Mouse (Mus musculus) CH12.LX (cell line): ENCODE measurements around the gene Cdh15. TPM values are rescaled to one million over a fixed set of nuclear protein-coding genes. Genes with fewer than 3 reads are reported as not detected.

Source experiments
- DNase-seq: peaks from one replicate; pipeline ENCODE4 v3.0.0-alpha.2; 2013; ENCODE audit errors: extremely low read depth
- H3K27ac ChIP-seq: 2 replicates; pipeline ENCODE4 v1.5.1; 2012; ENCODE audit warnings: low read depth, mild to moderate bottlenecking, control low read depth, moderate library complexity; ENCODE audit not compliant: insufficient read depth
- H3K27me3 ChIP-seq: replicated peaks from 2 replicates; pipeline ENCODE3; 2012; ENCODE audit warnings: inconsistent platforms
- H3K36me3 ChIP-seq, 2 experiments: replicated peaks in 1 of 2; 2 replicates each; pipeline versions ENCODE3 to v1.6.1; 2012; ENCODE audit warnings: inconsistent platforms in 1 of 2, low read length in 1 of 2, mild to moderate bottlenecking in 1 of 2, mixed read lengths in 1 of 2, moderate library complexity in 1 of 2; ENCODE audit not compliant: control insufficient read depth in 1 of 2, insufficient read depth in 1 of 2
- H3K4me1 ChIP-seq, 2 experiments: 2 replicates each; pipeline ENCODE4 v1.6.1; 2012; ENCODE audit warnings: inconsistent platforms in 1 of 2, moderate library complexity in 1 of 2; ENCODE audit not compliant: insufficient read depth in 2 of 2, control insufficient read depth in 1 of 2
- H3K4me2 ChIP-seq: 2 replicates; pipeline ENCODE4 v1.6.1; 2012; ENCODE audit warnings: low read depth, mild to moderate bottlenecking, control low read depth; ENCODE audit not compliant: poor library complexity, insufficient read depth, severe bottlenecking
- H3K4me3 ChIP-seq, 3 experiments: fragments of 150-350 bp in 1 of 3; sonication (generic) in 1 of 3; replicated peaks in 1 of 3; 2 replicates each; pipeline versions ENCODE3 to v1.5.1; 2011 to 2012; ENCODE audit warnings: low read depth in 2 of 3, low read length in 2 of 3, mild to moderate bottlenecking in 2 of 3, moderate library complexity in 2 of 3, control low read depth in 1 of 3, improper control_type of control experiment in 1 of 3, inconsistent platforms in 1 of 3, mixed read lengths in 1 of 3; ENCODE audit not compliant: poor library complexity in 1 of 3
- H3K79me2 ChIP-seq: replicated peaks from 2 replicates; pipeline ENCODE4 v1.6.1; 2012; ENCODE audit warnings: mild to moderate bottlenecking, moderate library complexity; ENCODE audit not compliant: control insufficient read depth, poor library complexity, insufficient read depth, severe bottlenecking; ENCODE audit errors: extremely low read depth
- H3K9ac ChIP-seq: 2 replicates; pipeline ENCODE4 v1.6.1; 2012; ENCODE audit warnings: low read depth, mild to moderate bottlenecking, control low read depth, moderate library complexity; ENCODE audit not compliant: insufficient read depth
- H3K9me3 ChIP-seq: replicated peaks from 2 replicates; pipeline ENCODE3; 2012; ENCODE audit warnings: low read length, inconsistent platforms, mixed read lengths
- BHLHE40 ChIP-seq: IDR thresholded peaks from 2 replicates; pipeline ENCODE4 v1.6.1; 2011; ENCODE audit warnings: mild to moderate bottlenecking, low read depth, low read length, improper control_type of control experiment
- CHD1 ChIP-seq: IDR thresholded peaks from 2 replicates; pipeline ENCODE4 v1.6.1; 2012; ENCODE audit warnings: low read depth, low read length, improper control_type of control experiment, inconsistent platforms
- CHD2 ChIP-seq: IDR thresholded peaks from 2 replicates; pipeline ENCODE4 v1.6.1; 2011; ENCODE audit warnings: low read length, improper control_type of control experiment
- CTCF ChIP-seq, 2 experiments: IDR thresholded peaks in 1 of 2; conservative IDR thresholded peaks in 1 of 2; 2 replicates each; pipeline ENCODE4 v1.5.1; 2011 to 2012; ENCODE audit warnings: low read depth in 2 of 2, low read length in 2 of 2, improper control_type of control experiment in 1 of 2, inconsistent platforms in 1 of 2, mild to moderate bottlenecking in 1 of 2, moderate library complexity in 1 of 2
- EP300 ChIP-seq: IDR thresholded peaks from 2 replicates; pipeline ENCODE4 v1.6.1; 2011; ENCODE audit warnings: low read length, improper control_type of control experiment
- ETS1 ChIP-seq: conservative IDR thresholded peaks from 2 replicates; pipeline ENCODE4 v1.6.1; 2012; ENCODE audit warnings: low read depth, mild to moderate bottlenecking, inconsistent platforms, low read length, improper control_type of control experiment, moderate library complexity
- JUN ChIP-seq: IDR thresholded peaks from 2 replicates; pipeline ENCODE4 v1.6.1; 2011; ENCODE audit warnings: low read depth, mild to moderate bottlenecking, low read length, improper control_type of control experiment, moderate library complexity; ENCODE audit not compliant: insufficient read depth
- MEF2A ChIP-seq: IDR thresholded peaks from 2 replicates; pipeline ENCODE4 v1.6.1; 2014; ENCODE audit warnings: low read depth, mild to moderate bottlenecking, inconsistent platforms, low read length, improper control_type of control experiment, borderline replicate concordance
- MXI1 ChIP-seq: IDR thresholded peaks from 2 replicates; pipeline ENCODE4 v1.6.1; 2011; ENCODE audit warnings: mild to moderate bottlenecking, low read depth, low read length, improper control_type of control experiment
- NELFE ChIP-seq: IDR thresholded peaks from 2 replicates; pipeline ENCODE4 v1.6.1; 2011; ENCODE audit warnings: low read depth, low read length, improper control_type of control experiment
- PAX5 ChIP-seq: IDR thresholded peaks from 2 replicates; pipeline ENCODE4 v1.6.1; 2012; ENCODE audit warnings: low read length, inconsistent platforms, mixed read lengths
- POLR2A ChIP-seq: IDR thresholded peaks from 2 replicates; pipeline ENCODE4 v1.6.1; 2011; ENCODE audit warnings: low read depth, mild to moderate bottlenecking, improper control_type of control experiment, low read length
- RAD21 ChIP-seq: IDR thresholded peaks from 2 replicates; pipeline ENCODE4 v1.6.1; 2011; ENCODE audit warnings: low read depth, mild to moderate bottlenecking, low read length, improper control_type of control experiment, moderate library complexity
- RCOR1 ChIP-seq: conservative IDR thresholded peaks from 2 replicates; pipeline ENCODE4 v1.6.1; 2012; ENCODE audit warnings: low read depth, mild to moderate bottlenecking, inconsistent platforms, low read length, improper control_type of control experiment
- SIN3A ChIP-seq: IDR thresholded peaks from 2 replicates; pipeline ENCODE4 v1.6.1; 2012; ENCODE audit warnings: low read length, improper control_type of control experiment, inconsistent platforms
- TBP ChIP-seq: conservative IDR thresholded peaks from 2 replicates; pipeline ENCODE4 v1.6.1; 2011; ENCODE audit warnings: low read depth, low read length, improper control_type of control experiment
- USF2 ChIP-seq: conservative IDR thresholded peaks from 2 replicates; pipeline ENCODE4 v1.6.1; 2011; ENCODE audit warnings: low read depth, low read length, improper control_type of control experiment
- ZMIZ1 ChIP-seq: IDR thresholded peaks from 2 replicates; pipeline ENCODE4 v1.6.1; 2012; ENCODE audit warnings: low read depth, mild to moderate bottlenecking, inconsistent platforms, low read length, improper control_type of control experiment
- dilution Hi-C: fragments of 300-500 bp; cut with MboI; formaldehyde crosslinking; loops from 2 replicates; pipeline ENCODE4 v1.14.3; 2020; ENCODE audit warnings: low sequenced_read_pairs; ENCODE audit not compliant: extremely low pct_unique_long_range_greater_than_20kb, extremely low pct_ligation_motif_present
- in situ Hi-C: fragments of 300-500 bp; cut with MboI; formaldehyde crosslinking; loops from 3 replicates; pipeline ENCODE4 v1.14.3; 2019; ENCODE audit warnings: low sequenced_read_pairs, low pct_ligation_motif_present, low pct_unique_long_range_greater_than_20kb, mixed read lengths
- polyA plus RNA-seq: library from polyadenylated mRNA; unstranded; fragments of >175 nt; gene quantifications from 2 replicates; pipeline ENCODE4 v1.2.1, GENCODE M21; 2012; ENCODE audit warnings: low read depth; ENCODE audit not compliant: insufficient read length
- total RNA-seq, 2 experiments: library from RNA; depleted of rRNA; stranded (reverse); fragments of 300-350 nt in 1 of 2; fragments of >200 nt in 1 of 2; gene quantifications; 2 replicates each; pipeline ENCODE4 v1.2.3; 2012 to 2014

Cdh15 gene
- total and polyA plus RNA-seq, 3 experiments, result not detected

DNA sequence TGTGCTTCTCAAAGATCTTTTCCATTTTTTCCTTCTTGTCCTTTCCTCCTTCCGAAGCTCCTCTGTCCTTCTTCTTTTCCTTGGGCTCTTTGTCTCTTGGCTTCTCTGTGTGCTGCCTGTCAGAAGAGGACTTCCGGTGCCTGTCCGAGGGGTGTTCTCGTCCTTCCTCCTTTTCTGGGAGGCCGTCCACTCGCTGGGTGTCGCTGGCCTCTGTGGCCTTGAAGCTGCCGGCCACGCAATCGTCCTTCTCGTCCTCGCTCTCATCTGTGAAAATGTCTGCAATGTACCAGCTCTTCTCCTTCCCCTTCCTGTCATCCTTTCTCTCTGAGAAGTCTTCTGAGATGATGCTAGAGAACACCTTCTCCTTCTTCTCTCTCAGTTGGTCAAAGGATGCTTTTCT is 45.7 kb downstream of the Cdh15 start:
- no peak overlapping the region for H3K9ac ChIP-seq
- peaks cover 0 to 18% of the 10 kb centered on the region in 2 experiments; a peak in 2 of 4 replicates for H3K4me1 ChIP-seq
- H3K9me3 ChIP-seq, result no peaks in the 10 kb centered on the region
- no peak overlapping the region for H3K27ac ChIP-seq
- 0 out of 2 replicates have a peak, but pooled peaks cover 2% of the 10 kb centered on the region for H3K79me2 ChIP-seq
- no peak for DNase-seq
- no peaks in the 10 kb centered on the region for H3K27me3 ChIP-seq
- H3K36me3 ChIP-seq, result peaks cover 97 to 98% of the 10 kb centered on the region in 2 experiments
- H3K4me2 ChIP-seq, result no peak overlapping the region
- in situ Hi-C loops, result no loop called here
- no peak overlapping the region for H3K4me3 ChIP-seq
- dilution Hi-C loops, result no loop called here
- TF ChIP-seq MEF2A (no peak), POLR2A (no peak), NELFE (no peak), ETS1 (no peak), TBP (no peak), SIN3A (no peak), JUN (no peak), RCOR1 (no peak), EP300 (no peak), PAX5 (no peak), CTCF (conservative IDR thresholded peaks at IDR 0.05 in 1 of 2, IDR thresholded peaks at IDR 0.05 in 1 of 2; ENCODE audit: low read depth in 2 of 2, low read length in 2 of 2) (no peak), CHD1 (no peak), USF2 (no peak), MXI1 (no peak), BHLHE40 (no peak)

DNA sequence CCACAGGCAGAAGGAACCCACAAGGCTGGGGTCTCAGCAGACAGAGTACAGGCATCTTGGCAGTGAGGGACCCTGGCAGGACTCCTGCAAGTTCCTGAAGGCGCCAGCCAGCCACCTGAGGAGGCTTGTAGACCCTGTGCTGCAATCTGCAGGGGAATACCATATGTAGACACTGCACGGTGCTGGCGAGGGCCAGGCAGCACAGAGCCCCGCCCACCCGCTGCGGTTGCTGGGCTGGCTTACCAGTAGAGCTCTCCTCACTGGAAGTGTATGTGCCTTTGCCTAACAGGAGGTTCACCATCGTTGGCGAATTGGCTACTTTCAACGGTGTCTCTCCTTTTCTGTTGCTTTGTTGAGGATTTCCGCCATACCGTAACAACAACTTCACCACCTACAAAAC is 48.6 kb downstream of the Cdh15 start:
- H3K9ac ChIP-seq, result no peak overlapping the region
- TF ChIP-seq JUN (no peak), BHLHE40 (no peak), CHD2 (no peak), ZMIZ1 (no peak), RAD21 (no peak)
- peaks cover 93 to 99% of the 10 kb centered on the region in 2 experiments for H3K36me3 ChIP-seq
- dilution Hi-C loops, result no loop called here
- no peaks in the 10 kb centered on the region for H3K9me3 ChIP-seq
- DNase-seq, result no peak
- H3K4me1 ChIP-seq, result peaks cover 0 to 6% of the 10 kb centered on the region in 2 experiments; a peak in 2 of 4 replicates
- no peak overlapping the region for H3K4me2 ChIP-seq
- in situ Hi-C loops, result no loop called here
- no peaks in the 10 kb centered on the region for H3K27me3 ChIP-seq
- H3K4me3 ChIP-seq, result no peak overlapping the region
- no peak overlapping the region for H3K27ac ChIP-seq
- 0 out of 2 replicates have a peak, but pooled peaks cover 5% of the 10 kb centered on the region for H3K79me2 ChIP-seq
